Mouse (Mus musculus) small intestine, adult 2 months (tissue): ENCODE results near the gene Ankfn1.

Experiments
- CTCF ChIP-seq: fragments of 200-500 bp; IDR thresholded peaks from 2 replicates; pipeline ENCODE4 v1.5.1; 2012; ENCODE audit warnings: low read depth, mild to moderate bottlenecking, control low read depth, inconsistent platforms, low read length, moderate library complexity, mixed read lengths; ENCODE audit not compliant: insufficient replicate concordance, insufficient read length; ENCODE audit errors: extremely low read depth
- POLR2A ChIP-seq: fragments of 200-500 bp; IDR thresholded peaks from 2 replicates; pipeline ENCODE4 v1.6.1; 2012; ENCODE audit warnings: low read depth, mild to moderate bottlenecking, control low read depth, inconsistent platforms, low read length, moderate library complexity

- TF ChIP-seq CTCF: no peak
- no peak for TF ChIP-seq POLR2A
Measured at GRCm38 (mm10) chr11:89804822-89805221, 27.4 kb upstream of the Ankfn1 start.
